Mouse (Mus musculus) neural tube, embryonic 11.5 days (tissue): Measurements from ENCODE around the gene Tmem94. TPM values are rescaled to one million over a fixed set of nuclear protein-coding genes. Genes with fewer than 3 reads are reported as not detected.

ENCODE experiments used
- ATAC-seq: fragments of 200-750 bp; cut with Nextera tagmentation; 2 replicates; pipeline ENCODE4 v1.8.0; 2017; ENCODE audit warnings: moderate number of reproducible peaks, mild to moderate bottlenecking, moderate TSS enrichment, moderate library complexity; ENCODE audit not compliant: insufficient read depth, low FRiP score, low TSS enrichment
- DNase-seq: peaks from one replicate; pipeline ENCODE4 v3.0.0-alpha.2; 2015; ENCODE audit warnings: low spot score
- H3K27ac ChIP-seq: fragments of 300-500 bp; sonication (generic); 2 replicates; pipeline ENCODE4 v1.5.1; 2014; ENCODE audit warnings: low read depth, mild to moderate bottlenecking, low read length
- H3K27me3 ChIP-seq: fragments of 300-500 bp; sonication (generic); 2 replicates; pipeline ENCODE4 v1.6.1; 2014; ENCODE audit warnings: mild to moderate bottlenecking, low read length, mixed read lengths; ENCODE audit not compliant: control insufficient read depth, insufficient read depth
- H3K36me3 ChIP-seq: fragments of 300-500 bp; sonication (generic); 2 replicates; pipeline ENCODE4 v1.6.1; 2014; ENCODE audit warnings: mild to moderate bottlenecking, low read length, moderate library complexity, mixed read lengths; ENCODE audit not compliant: control insufficient read depth, insufficient read depth
- H3K4me1 ChIP-seq: fragments of 300-500 bp; sonication (generic); 2 replicates; pipeline ENCODE4 v1.6.1; 2014; ENCODE audit warnings: low read length, mixed read lengths; ENCODE audit not compliant: control insufficient read depth, insufficient read depth
- H3K4me2 ChIP-seq: fragments of 300-500 bp; sonication (generic); 2 replicates; pipeline ENCODE4 v1.6.1; 2014; ENCODE audit warnings: low read depth, mild to moderate bottlenecking, moderate library complexity
- H3K4me3 ChIP-seq: fragments of 300-500 bp; sonication (generic); 2 replicates; pipeline ENCODE4 v1.5.1; 2014; ENCODE audit warnings: low read depth, low read length
- H3K9ac ChIP-seq: fragments of 300-500 bp; sonication (generic); 2 replicates; pipeline ENCODE4 v1.6.1; 2014; ENCODE audit warnings: mild to moderate bottlenecking, low read length
- H3K9me3 ChIP-seq: fragments of 300-500 bp; sonication (generic); 2 replicates; pipeline ENCODE4 v1.6.1; 2016; ENCODE audit warnings: low read length; ENCODE audit not compliant: control insufficient read depth
- WGBS: fragments of 180-500 bp; shearing (Covaris S2); extraction: QIAGEN DNeasy Blood & Tissue Kit; methylation state at CpG from one replicate; pipeline ENCODE4 v1.1.7; 2014; 5-methylcytosine and 5-hydroxymethylcytosine counted together
- microRNA-seq: library from miRNA; unstranded; fragments of <30 nt; microRNA quantifications from one replicate; pipeline ENCODE4, GENCODE M21; 2016
- polyA plus RNA-seq: library from polyadenylated mRNA; unstranded; fragments of >200 nt; fragmentation: Nextera tagmentation; extraction: Ambion mirVana; gene quantifications from 2 replicates; pipeline ENCODE4 v1.2.1, GENCODE M21; 2014

Gene Tmem94
- polyA plus RNA-seq, 1 experiment from 2014 or later, result 18.6 TPM

DNA sequence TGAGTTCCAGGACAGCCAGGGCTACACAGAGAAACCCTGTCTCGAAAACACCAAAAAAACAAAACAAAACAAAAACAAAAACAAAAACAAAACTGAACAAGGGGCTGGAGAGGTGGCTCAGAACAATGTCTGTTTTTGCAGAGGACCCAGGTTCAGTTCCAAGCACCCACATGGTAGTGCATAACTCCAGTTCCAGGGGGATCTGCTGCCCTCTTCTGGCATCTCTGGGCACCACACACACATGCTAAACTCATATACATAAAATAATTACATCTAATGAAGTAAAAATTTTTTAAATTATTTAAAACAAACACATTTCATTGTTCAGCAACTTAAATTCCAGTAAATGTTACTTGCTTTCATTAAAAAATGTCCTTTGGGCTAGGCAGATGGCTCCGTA is 80.6 kb downstream of the Tmem94 start:
- Histone ChIP-seq H3K4me1 (peaks cover 7% of the 10 kb centered on the region; the same call in 1 of the 2 replicates), H3K9me3 (no peaks in the 10 kb centered on the region), H3K4me3 (no peak overlapping the region), H3K27me3 (no peaks in the 10 kb centered on the region), H3K36me3 (no peaks in the 10 kb centered on the region), H3K9ac (no peak overlapping the region), H3K4me2 (no peak overlapping the region), H3K27ac (no peak overlapping the region)
- 95% methylated on average over 2 of the region's 2 CpGs for WGBS
- DNase-seq (no peak), ATAC-seq (no peak)

Small RNA genes lying within 50 kb of the gene (microRNA-seq; reads per million reads assigned to microRNA genes)
- gene Mir5621, result not detected

Other genes starting within 250 kb of the Tmem94 start
- gene Sumo2, start 229.2 kb upstream of the Tmem94 start, polyA plus RNA-seq, result 1,294 and 1,337 TPM in 2 replicates
- 174 and 187 TPM in 2 replicates for gene Nup85, start 201.0 kb upstream of the Tmem94 start, polyA plus RNA-seq
- 95.5 and 97.9 TPM in 2 replicates for gene Mrps7, start 161.5 kb upstream of the Tmem94 start, polyA plus RNA-seq
- 31.4 and 31.7 TPM in 2 replicates for gene Gga3, start 161.4 kb upstream of the Tmem94 start, polyA plus RNA-seq
- gene Mif4gd, start 152.5 kb upstream of the Tmem94 start, polyA plus RNA-seq, result 17.1 and 17.7 TPM in 2 replicates
- 23.0 and 25.4 TPM in 2 replicates for gene Slc25a19, start 137.1 kb upstream of the Tmem94 start, polyA plus RNA-seq
- gene Grb2, start 56.8 kb upstream of the Tmem94 start, polyA plus RNA-seq, result 86.7 and 89.8 TPM in 2 replicates
- 16.4 and 19.1 TPM in 2 replicates for gene Caskin2, start 48.2 kb downstream of the Tmem94 start, polyA plus RNA-seq
- 26.1 and 29.8 TPM in 2 replicates for gene Tsen54, start 49.3 kb downstream of the Tmem94 start, polyA plus RNA-seq
- 6.1 and 6.5 TPM in 2 replicates for gene Llgl2, start 58.6 kb downstream of the Tmem94 start, polyA plus RNA-seq
- 0.12 and 0.13 TPM in 2 replicates for gene Myo15b, start 93.0 kb downstream of the Tmem94 start, polyA plus RNA-seq
- gene Smim5, start 134.5 kb downstream of the Tmem94 start, polyA plus RNA-seq, result 2.0 and 3.4 TPM in 2 replicates
- 0.42 TPM in 1 of 2 replicates, not detected in the other for gene Smim6, start 146.6 kb downstream of the Tmem94 start, polyA plus RNA-seq
- 48.9 and 51.8 TPM in 2 replicates for gene Sap30bp, start 167.8 kb downstream of the Tmem94 start, polyA plus RNA-seq
- gene Recql5, start 168.0 kb downstream of the Tmem94 start, polyA plus RNA-seq, result 23.9 and 25.2 TPM in 2 replicates
- gene Itgb4, start 209.3 kb downstream of the Tmem94 start, polyA plus RNA-seq, result 0.58 and 0.72 TPM in 2 replicates
- gene Galk1, start 247.3 kb downstream of the Tmem94 start, polyA plus RNA-seq, result 122 and 124 TPM in 2 replicates